Mouse (Mus musculus) liver, embryonic 16.5 days (tissue): ENCODE measurements at regions not wholly inside any gene's neighbourhood (a gene's known extent, or its start where the extent isn't known, plus 50 kb on each side); places are given as distances from the start of the nearest gene placed in this dataset.
"Not testable (repeated sequence)": the region's sequence is repeated elsewhere in the genome, so short reads cannot be mapped to it uniquely, and the experiment has no call there.

Experiments
- ATAC-seq: fragments of 200-750 bp; cut with Nextera tagmentation; 2 replicates; pipeline ENCODE4 v1.8.0; 2017; ENCODE audit warnings: low read depth, mild to moderate bottlenecking, moderate number of reproducible peaks, moderate library complexity
- H3K27ac ChIP-seq: fragments of 300-500 bp; sonication (generic); 2 replicates; pipeline ENCODE4 v1.5.1; 2014; ENCODE audit warnings: mild to moderate bottlenecking, low read length
- H3K27me3 ChIP-seq: fragments of 300-500 bp; sonication (generic); 2 replicates; pipeline ENCODE4 v1.6.1; 2014; ENCODE audit warnings: low read depth, low read length, mixed read lengths; ENCODE audit not compliant: control insufficient read depth, insufficient read depth
- H3K36me3 ChIP-seq: fragments of 300-500 bp; sonication (generic); 2 replicates; pipeline ENCODE4 v1.6.1; 2014; ENCODE audit warnings: mild to moderate bottlenecking; ENCODE audit not compliant: control insufficient read depth, insufficient read depth
- H3K4me1 ChIP-seq: fragments of 300-500 bp; sonication (generic); 2 replicates; pipeline ENCODE4 v1.6.1; 2014; ENCODE audit warnings: low read depth, low read length, mixed read lengths; ENCODE audit not compliant: control insufficient read depth
- H3K4me2 ChIP-seq: fragments of 300-500 bp; sonication (generic); 2 replicates; pipeline ENCODE4 v1.6.1; 2014; ENCODE audit warnings: low read depth, low read length, mixed read lengths
- H3K4me3 ChIP-seq: fragments of 300-500 bp; sonication (generic); 2 replicates; pipeline ENCODE4 v1.5.1; 2014; ENCODE audit warnings: low read depth, mild to moderate bottlenecking, low read length
- H3K9ac ChIP-seq: fragments of 300-500 bp; sonication (generic); 2 replicates; pipeline ENCODE4 v1.6.1; 2014; ENCODE audit warnings: low read depth, low read length
- H3K9me3 ChIP-seq: fragments of 300-500 bp; sonication (generic); replicated peaks from 2 replicates; pipeline ENCODE4 v1.6.1; 2016; ENCODE audit warnings: low read length; ENCODE audit not compliant: control insufficient read depth
- WGBS: fragments of 180-500 bp; shearing (Covaris S2); extraction: QIAGEN DNeasy Blood & Tissue Kit; methylation state at CpG from one replicate; pipeline ENCODE4 v1.1.7; 2014; ENCODE audit not compliant: insufficient replicate concordance; 5-methylcytosine and 5-hydroxymethylcytosine counted together

DNA sequence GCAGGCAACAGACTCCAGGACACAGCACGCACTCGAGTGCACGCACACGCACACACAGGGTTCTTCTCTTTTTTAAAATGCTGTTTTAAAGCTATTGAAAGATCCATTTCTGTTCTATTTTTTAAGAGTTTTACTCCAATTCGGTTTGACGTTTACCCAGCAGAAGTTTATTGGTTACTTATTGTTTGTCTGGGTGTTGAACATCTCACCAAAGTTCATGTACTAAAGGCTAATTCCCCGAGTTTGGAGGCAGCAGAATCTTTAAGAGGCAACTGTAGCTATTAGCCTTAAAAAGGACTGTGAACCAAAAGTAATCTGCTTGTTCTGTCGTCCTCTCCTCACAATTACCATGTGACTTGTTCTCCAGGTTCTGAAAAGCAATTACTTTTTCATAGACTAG lies 263.0 kb upstream of the Nfia start:
- WGBS: 56% methylated on average over 8 of the region's 8 CpGs
- Histone ChIP-seq H3K4me2 (no peak overlapping the region), H3K4me3 (no peak overlapping the region), H3K36me3 (no peaks in the 10 kb centered on the region), H3K9ac (no peak overlapping the region), H3K9me3 (no peaks in the 10 kb centered on the region), H3K27me3 (no peaks in the 10 kb centered on the region), H3K4me1 (no peaks in the 10 kb centered on the region), H3K27ac (no peak overlapping the region)
- ATAC-seq: no peak

DNA sequence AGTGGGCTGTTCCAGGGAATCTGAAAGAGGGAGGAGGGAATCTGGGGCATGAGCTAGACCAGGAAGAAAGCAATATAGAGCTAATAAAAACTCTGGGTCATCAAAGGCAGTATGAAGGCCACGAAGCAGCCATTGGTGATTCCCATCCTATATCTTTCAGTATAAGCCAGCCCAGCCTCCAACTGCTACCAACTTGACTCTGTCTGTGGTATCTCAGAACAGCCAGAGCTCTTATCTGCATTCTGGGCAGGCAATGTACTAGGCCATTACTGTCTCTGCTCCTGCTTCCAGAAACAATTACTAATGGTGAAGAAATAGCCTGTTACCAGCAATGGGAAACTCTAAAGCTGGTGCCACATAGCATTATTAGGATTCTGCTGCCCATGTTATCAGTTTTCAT lies 266.8 kb upstream of the Nfia start:
- H3K27me3 ChIP-seq: no peaks in the 10 kb centered on the region
- WGBS: 32% methylated on average over 1 of the region's 1 CpGs
- H3K36me3 ChIP-seq: no peaks in the 10 kb centered on the region
- H3K9ac ChIP-seq: no peak overlapping the region
- ATAC-seq: no peak
- H3K27ac ChIP-seq: no peak overlapping the region
- no peaks in the 10 kb centered on the region for H3K4me1 ChIP-seq
- no peaks in the 10 kb centered on the region for H3K9me3 ChIP-seq
- H3K4me3 ChIP-seq: no peak overlapping the region
- no peak overlapping the region for H3K4me2 ChIP-seq

DNA sequence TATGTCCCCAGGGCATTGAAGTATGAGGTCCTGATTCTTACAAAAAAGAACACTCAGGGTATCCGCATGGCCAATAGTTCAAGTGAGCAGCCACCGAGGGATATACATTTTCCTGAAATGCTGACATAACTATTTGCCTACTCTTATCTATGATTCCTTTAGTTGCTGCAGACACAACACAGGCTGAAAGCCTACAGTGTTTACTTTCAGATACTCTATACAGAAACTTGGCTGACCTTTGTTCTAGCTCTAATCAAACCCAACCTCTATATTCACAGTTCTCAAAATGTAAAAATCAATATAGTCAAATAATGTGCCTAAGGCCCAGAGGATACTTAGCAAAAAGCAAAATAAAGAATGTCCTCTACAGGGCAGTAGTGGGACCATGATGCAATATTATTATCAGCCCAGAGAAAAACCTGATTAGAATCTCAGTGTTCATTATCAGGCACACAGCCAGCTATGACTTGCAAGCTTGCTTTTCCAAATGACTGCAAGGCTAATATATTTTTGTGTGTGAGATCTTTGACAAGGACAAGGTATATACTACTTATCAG lies 281.2 kb upstream of the Nfia start:
- Histone ChIP-seq H3K9me3 (no peaks in the 10 kb centered on the region), H3K27me3 (no peaks in the 10 kb centered on the region), H3K4me1 (no peaks in the 10 kb centered on the region), H3K4me2 (no peak overlapping the region), H3K36me3 (no peaks in the 10 kb centered on the region), H3K27ac (no peak overlapping the region), H3K4me3 (no peak overlapping the region), H3K9ac (no peak overlapping the region)
- WGBS: 52% methylated on average over 2 of the region's 2 CpGs
- ATAC-seq: peak; percentile 72

DNA sequence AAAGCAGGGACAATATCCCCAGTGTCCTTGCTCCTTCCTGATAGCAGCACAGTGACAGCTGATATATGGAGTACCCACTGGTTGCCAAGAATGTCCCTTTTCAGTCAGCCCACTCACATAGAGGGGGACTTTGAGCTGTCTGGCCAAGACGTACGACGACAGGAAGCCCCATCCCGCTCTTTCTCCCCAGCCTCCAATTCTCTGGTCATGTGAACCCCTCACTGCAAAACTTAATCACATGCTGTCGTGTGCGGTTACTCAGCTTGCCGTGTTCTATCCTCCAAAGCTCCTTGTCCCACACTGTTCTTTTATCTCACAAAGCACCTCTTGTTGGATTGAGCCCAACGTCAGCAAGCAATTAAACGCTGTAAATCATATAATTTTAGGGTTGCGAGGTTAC lies 286.2 kb upstream of the Nfia start:
- no peak for ATAC-seq
- H3K4me3 ChIP-seq: no peak overlapping the region
- no peak overlapping the region for H3K9ac ChIP-seq
- no peaks in the 10 kb centered on the region for H3K36me3 ChIP-seq
- no peak overlapping the region for H3K4me2 ChIP-seq
- H3K9me3 ChIP-seq: no peaks in the 10 kb centered on the region
- H3K27me3 ChIP-seq: no peaks in the 10 kb centered on the region
- H3K27ac ChIP-seq: no peak overlapping the region
- 55% methylated on average over 10 of the region's 10 CpGs for WGBS
- no peaks in the 10 kb centered on the region for H3K4me1 ChIP-seq

DNA sequence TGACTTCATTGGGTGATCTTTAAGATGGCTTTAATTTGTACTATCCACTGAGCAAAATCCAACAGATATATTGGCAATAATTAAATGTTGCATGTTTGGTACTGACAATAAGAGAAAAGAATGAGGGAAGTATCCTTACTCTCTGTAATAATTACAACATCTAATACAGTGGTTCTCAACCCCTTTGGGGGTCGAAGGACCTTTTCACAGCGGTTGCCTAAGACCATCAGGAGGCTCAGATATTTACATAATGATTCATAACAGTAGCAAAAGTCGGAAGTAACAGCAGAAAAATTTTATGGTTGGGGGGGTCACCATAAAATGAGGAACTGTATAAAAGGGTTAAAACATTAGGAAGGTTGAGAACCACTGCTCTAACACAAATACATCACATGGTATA lies 287.3 kb upstream of the Nfia start:
- Histone ChIP-seq H3K4me1 (no peaks in the 10 kb centered on the region), H3K9ac (no peak overlapping the region), H3K36me3 (no peaks in the 10 kb centered on the region), H3K27me3 (no peaks in the 10 kb centered on the region), H3K4me2 (no peak overlapping the region), H3K9me3 (no peaks in the 10 kb centered on the region), H3K4me3 (no peak overlapping the region), H3K27ac (no peak overlapping the region)
- no peak for ATAC-seq
- 62% methylated on average over 3 of the region's 3 CpGs for WGBS

DNA sequence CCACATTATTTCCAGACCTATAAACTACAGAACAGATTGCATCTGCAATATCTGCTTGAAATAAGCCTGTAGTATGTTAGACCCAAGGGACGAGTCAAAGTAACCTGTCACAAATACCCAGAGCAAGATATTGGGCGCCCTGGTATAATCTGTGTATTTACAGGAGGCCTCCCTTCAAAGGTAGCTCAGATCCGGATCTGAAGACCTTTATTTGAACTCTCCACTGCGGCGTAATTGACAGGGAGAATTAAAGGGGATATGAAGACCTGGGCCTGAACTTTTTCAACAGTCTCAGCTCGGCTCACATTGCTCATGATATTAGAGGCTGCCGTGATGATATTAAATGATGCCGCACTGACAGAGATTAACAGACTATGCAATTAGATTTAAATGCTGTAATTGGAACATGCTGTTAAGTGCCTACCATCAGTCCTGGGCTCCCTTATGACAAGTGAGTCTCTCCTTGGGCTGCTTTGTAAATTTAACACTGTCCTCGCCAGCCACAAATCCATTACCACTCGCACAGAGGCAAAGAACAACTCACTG lies 289.8 kb upstream of the Nfia start:
- Histone ChIP-seq H3K27ac (no peak overlapping the region), H3K4me3 (no peak overlapping the region), H3K27me3 (no peaks in the 10 kb centered on the region), H3K4me2 (no peak overlapping the region), H3K9ac (no peak overlapping the region), H3K36me3 (no peaks in the 10 kb centered on the region), H3K9me3 (no peaks in the 10 kb centered on the region), H3K4me1 (no peaks in the 10 kb centered on the region)
- WGBS: 60% methylated on average over 10 of the region's 10 CpGs
- no peak for ATAC-seq

DNA sequence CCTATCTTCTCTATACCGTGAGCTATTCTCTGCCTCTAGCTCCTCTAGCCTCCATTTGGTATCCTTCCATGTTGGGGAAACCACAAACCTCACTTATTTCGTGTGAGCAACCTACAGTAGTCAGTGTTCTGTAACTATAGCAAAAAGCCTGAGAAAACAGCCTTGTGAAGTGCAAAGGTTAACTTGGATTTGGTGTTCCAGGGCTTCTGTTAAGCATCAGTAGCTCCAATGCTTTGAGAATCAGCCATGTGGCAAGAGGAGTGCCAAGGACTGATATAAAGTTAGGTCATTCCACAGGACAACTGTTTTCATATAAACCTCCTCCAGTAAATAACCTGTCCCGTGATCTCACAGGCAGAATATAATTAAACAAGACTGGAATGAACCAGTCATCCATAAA lies 290.7 kb upstream of the Nfia start:
- ATAC-seq: no peak
- Histone ChIP-seq H3K9me3 (no peaks in the 10 kb centered on the region), H3K36me3 (no peaks in the 10 kb centered on the region), H3K9ac (no peak overlapping the region), H3K27ac (no peak overlapping the region), H3K4me1 (no peaks in the 10 kb centered on the region), H3K27me3 (no peaks in the 10 kb centered on the region), H3K4me3 (no peak overlapping the region), H3K4me2 (no peak overlapping the region)
- WGBS: 49% methylated on average over 3 of the region's 3 CpGs

DNA sequence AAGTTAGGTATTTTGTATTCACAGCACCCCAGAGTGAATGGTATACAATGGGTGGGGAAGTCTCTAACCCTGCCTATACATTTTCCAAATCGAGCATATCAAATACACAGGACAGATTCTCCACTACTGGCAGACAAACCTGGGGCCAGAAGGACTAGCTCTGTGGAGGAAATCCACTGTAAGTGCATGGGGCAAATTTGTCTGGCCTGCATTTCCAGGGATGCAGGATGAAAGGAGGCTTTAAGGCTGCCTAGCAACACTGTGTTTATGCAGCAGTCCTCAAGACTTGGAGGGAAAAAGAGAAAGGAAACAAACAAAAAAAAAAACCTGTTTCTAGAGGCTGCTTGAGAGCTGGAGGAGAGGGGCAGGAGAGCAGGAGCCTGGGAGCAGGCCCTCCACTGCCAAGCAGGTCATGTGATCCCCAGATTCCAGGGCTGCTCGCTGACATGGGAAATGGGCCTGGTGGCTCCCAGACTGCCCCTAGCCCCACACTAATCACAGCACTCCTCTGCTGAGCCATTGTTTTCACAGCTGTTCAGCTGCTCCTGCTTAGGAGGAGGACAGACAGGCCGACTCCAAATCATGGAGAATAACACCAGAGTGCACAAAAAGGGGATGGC lies 293.7 kb upstream of the Gm10192 start:
- ATAC-seq: no peak
- no peak overlapping the region for H3K4me2 ChIP-seq
- no peaks in the 10 kb centered on the region for H3K36me3 ChIP-seq
- no peak overlapping the region for H3K27ac ChIP-seq
- no peaks in the 10 kb centered on the region for H3K4me1 ChIP-seq
- no peak overlapping the region for H3K9ac ChIP-seq
- 21% methylated on average over 3 of the region's 3 CpGs for WGBS
- no peaks in the 10 kb centered on the region for H3K27me3 ChIP-seq
- H3K9me3 ChIP-seq: no peaks in the 10 kb centered on the region
- H3K4me3 ChIP-seq: no peak overlapping the region

DNA sequence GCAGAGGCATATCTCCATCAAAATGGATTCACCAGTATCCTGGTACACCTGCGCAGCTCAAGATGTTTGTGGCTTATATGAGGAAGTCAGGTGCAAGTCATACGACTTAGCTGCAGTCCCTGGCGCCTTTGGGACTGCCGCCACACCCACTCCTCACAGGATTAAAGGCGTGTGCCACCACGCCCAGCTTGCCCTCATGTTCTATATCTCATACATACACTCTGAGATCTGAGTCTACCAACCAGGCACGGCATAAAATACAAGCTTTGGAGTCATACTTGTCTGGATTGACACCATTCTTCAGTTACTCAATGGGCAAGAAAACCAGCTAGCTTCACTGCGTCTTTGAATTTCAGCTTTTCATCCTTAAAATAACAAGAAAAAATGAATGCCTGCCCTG lies 290.5 kb upstream of the Gm10192 start:
- ATAC-seq, H3K4me1 ChIP-seq, H3K9me3 ChIP-seq, H3K4me2 ChIP-seq, H3K9ac ChIP-seq, H3K36me3 ChIP-seq, H3K4me3 ChIP-seq, H3K27ac ChIP-seq, H3K27me3 ChIP-seq: not testable (repeated sequence)
- 58% methylated on average over 8 of the region's 8 CpGs for WGBS
